Mouse (Mus musculus) neural tube, embryonic 14.5 days (tissue): ENCODE data around the gene Nell1. TPM values are rescaled to one million over a fixed set of nuclear protein-coding genes. Genes with fewer than 3 reads are reported as not detected.

Experiments used
- ATAC-seq: fragments of 200-750 bp; cut with Nextera tagmentation; 2 replicates; pipeline ENCODE4 v1.8.0; 2017; ENCODE audit warnings: low read depth, mild to moderate bottlenecking, moderate TSS enrichment, moderate library complexity
- H3K27ac ChIP-seq: fragments of 300-500 bp; sonication (generic); 2 replicates; pipeline ENCODE4 v1.5.1; 2014; ENCODE audit warnings: low read depth, mild to moderate bottlenecking, control low read depth, low read length, moderate library complexity, mixed read lengths
- H3K27me3 ChIP-seq: fragments of 300-500 bp; sonication (generic); 2 replicates; pipeline ENCODE4 v1.6.1; 2014; ENCODE audit warnings: low read length; ENCODE audit not compliant: control insufficient read depth, insufficient read depth
- H3K36me3 ChIP-seq: fragments of 300-500 bp; sonication (generic); 2 replicates; pipeline ENCODE4 v1.6.1; 2014; ENCODE audit warnings: low read length, mixed read lengths; ENCODE audit not compliant: control insufficient read depth, insufficient read depth
- H3K4me1 ChIP-seq: fragments of 300-500 bp; sonication (generic); 2 replicates; pipeline ENCODE4 v1.6.1; 2014; ENCODE audit warnings: low read length; ENCODE audit not compliant: control insufficient read depth, insufficient read depth
- H3K4me2 ChIP-seq: fragments of 300-500 bp; sonication (generic); 2 replicates; pipeline ENCODE4 v1.6.1; 2014; ENCODE audit warnings: mild to moderate bottlenecking, low read depth, low read length, control low read depth
- H3K4me3 ChIP-seq: fragments of 300-500 bp; sonication (generic); 2 replicates; pipeline ENCODE4 v1.5.1; 2014; ENCODE audit warnings: low read depth, low read length, control low read depth, mixed read lengths
- H3K9ac ChIP-seq: fragments of 300-500 bp; sonication (generic); replicated peaks from 2 replicates; pipeline ENCODE4 v1.6.1; 2014; ENCODE audit warnings: low read depth, mild to moderate bottlenecking, control low read depth, low read length, mixed read lengths
- H3K9me3 ChIP-seq: fragments of 300-500 bp; sonication (generic); 2 replicates; pipeline ENCODE4 v1.6.1; 2016; ENCODE audit warnings: low read length; ENCODE audit not compliant: control insufficient read depth
- WGBS: fragments of 180-500 bp; shearing (Covaris S2); extraction: QIAGEN DNeasy Blood & Tissue Kit; methylation state at CpG from one replicate; pipeline ENCODE4 v1.1.7; 2014; 5-methylcytosine and 5-hydroxymethylcytosine counted together
- polyA plus RNA-seq: library from polyadenylated mRNA; unstranded; fragments of >200 nt; fragmentation: Nextera tagmentation; extraction: Ambion mirVana; gene quantifications from 2 replicates; pipeline ENCODE4 v1.2.1, GENCODE M21; 2014

The Nell1 gene
- polyA plus RNA-seq, 1 experiment from 2014 or later = 51.3 TPM

- Histone ChIP-seq H3K36me3 (no peaks in the 10 kb centered on the region; the same call in 1 of the 2 replicates), H3K27ac (peak overlapping the region; percentile 22; the same call in 1 of the 2 replicates), H3K4me2 (no peak overlapping the region), H3K27me3 (no peaks in the 10 kb centered on the region), H3K9ac (no peak overlapping the region), H3K4me1 (0 out of 2 replicates have a peak, but pooled peaks cover 3% of the 10 kb centered on the region), H3K9me3 (no peaks in the 10 kb centered on the region), H3K4me3 (no peak overlapping the region)
- ATAC-seq = peak; percentile 50; the same call in 1 of the 2 replicates
- 34% methylated on average over 7 of the region's 7 CpGs for WGBS
These were observed 19.8 kb upstream of the Nell1 start for GRCm38 (mm10) chr7:49954834-49955233.

- no peaks in the 10 kb centered on the region for H3K27me3 ChIP-seq
- 74% methylated on average over 3 of the region's 3 CpGs for WGBS
- H3K9me3 ChIP-seq = no peaks in the 10 kb centered on the region
- H3K36me3 ChIP-seq = no peaks in the 10 kb centered on the region; the same call in 1 of the 2 replicates
- H3K4me1 ChIP-seq = 0 out of 2 replicates have a peak, but pooled peaks cover 3% of the 10 kb centered on the region
- H3K9ac ChIP-seq = no peak overlapping the region
- no peak overlapping the region for H3K4me3 ChIP-seq
- H3K4me2 ChIP-seq = no peak overlapping the region
- ATAC-seq = no peak
- no peak overlapping the region for H3K27ac ChIP-seq
These were observed 17.5 kb upstream of the Nell1 start for GRCm38 (mm10) chr7:49957142-49957541.

GRCm38 (mm10) chr7:49963764-49964163, 10.9 kb upstream of the Nell1 start:
- H3K4me3 ChIP-seq = no peak overlapping the region
- H3K4me2 ChIP-seq = no peak overlapping the region
- no peaks in the 10 kb centered on the region; the same call in 1 of the 2 replicates for H3K36me3 ChIP-seq
- H3K27ac ChIP-seq = no peak overlapping the region
- H3K4me1 ChIP-seq = no peaks in the 10 kb centered on the region
- no peaks in the 10 kb centered on the region for H3K27me3 ChIP-seq
- H3K9me3 ChIP-seq = no peaks in the 10 kb centered on the region
- H3K9ac ChIP-seq = no peak overlapping the region
- WGBS = 29% methylated on average over 2 of the region's 2 CpGs
- ATAC-seq = peak; percentile 56; the same call in 1 of the 2 replicates

- Histone ChIP-seq H3K27me3 (0 out of 2 replicates have a peak, but pooled peaks cover 6% of the 10 kb centered on the region), H3K4me1 (no peaks in the 10 kb centered on the region), H3K4me3 (no peak overlapping the region), H3K27ac (no peak overlapping the region), H3K9ac (no peak overlapping the region), H3K36me3 (no peaks in the 10 kb centered on the region), H3K4me2 (no peak overlapping the region), H3K9me3 (no peaks in the 10 kb centered on the region)
- 32% methylated on average over 4 of the region's 4 CpGs for WGBS
- no peak for ATAC-seq
These were observed 5.1 kb upstream of the Nell1 start for GRCm38 (mm10) chr7:49969516-49969915.

GRCm38 (mm10) chr7:49975441-49976121, 917 bp downstream of the Nell1 start:
- Histone ChIP-seq H3K4me1 (peaks cover 10% of the 10 kb centered on the region; the same call in 1 of the 2 replicates), H3K27me3 (peaks cover 23% of the 10 kb centered on the region), H3K4me2 (peak overlapping the region; percentile 96), H3K27ac (no peak overlapping the region; the same call in 1 of the 2 replicates), H3K9me3 (no peaks in the 10 kb centered on the region), H3K36me3 (no peaks in the 10 kb centered on the region), H3K9ac (peak overlapping the region; percentile 59), H3K4me3 (peak overlapping the region; percentile 48)
- WGBS = under 1% methylated on average over 40 of the region's 40 CpGs
- peak; percentile 68 for ATAC-seq

GRCm38 (mm10) chr7:49981511-49982227, 7.0 kb downstream of the Nell1 start:
- Histone ChIP-seq H3K4me1 (no peaks in the 10 kb centered on the region), H3K4me3 (no peak overlapping the region), H3K36me3 (no peaks in the 10 kb centered on the region), H3K9me3 (no peaks in the 10 kb centered on the region), H3K4me2 (no peak overlapping the region), H3K9ac (no peak overlapping the region), H3K27me3 (no peaks in the 10 kb centered on the region), H3K27ac (no peak overlapping the region)
- no peak; the same call in 1 of the 2 replicates for ATAC-seq
- WGBS = 14% methylated on average over 9 of the region's 9 CpGs

- H3K4me3 ChIP-seq = no peak overlapping the region
- ATAC-seq = no peak
- H3K27me3 ChIP-seq = no peaks in the 10 kb centered on the region
- no peak overlapping the region for H3K27ac ChIP-seq
- no peaks in the 10 kb centered on the region for H3K9me3 ChIP-seq
- H3K4me1 ChIP-seq = no peaks in the 10 kb centered on the region
- H3K4me2 ChIP-seq = no peak overlapping the region
- no peaks in the 10 kb centered on the region for H3K36me3 ChIP-seq
- 28% methylated on average over 6 of the region's 6 CpGs for WGBS
- H3K9ac ChIP-seq = no peak overlapping the region
These were observed 10.0 kb downstream of the Nell1 start for GRCm38 (mm10) chr7:49984698-49985097.

GRCm38 (mm10) chr7:49985947-49986346, 11.3 kb downstream of the Nell1 start:
- H3K4me2 ChIP-seq = no peak overlapping the region
- H3K9me3 ChIP-seq = no peaks in the 10 kb centered on the region
- no peak overlapping the region for H3K4me3 ChIP-seq
- H3K9ac ChIP-seq = no peak overlapping the region
- no peaks in the 10 kb centered on the region for H3K4me1 ChIP-seq
- no peaks in the 10 kb centered on the region for H3K36me3 ChIP-seq
- no peak overlapping the region for H3K27ac ChIP-seq
- ATAC-seq = no peak
- H3K27me3 ChIP-seq = no peaks in the 10 kb centered on the region
- 91% methylated on average over 8 of the region's 8 CpGs for WGBS

- Histone ChIP-seq H3K4me2 (no peak overlapping the region), H3K9ac (no peak overlapping the region), H3K36me3 (no peaks in the 10 kb centered on the region), H3K4me1 (no peaks in the 10 kb centered on the region), H3K27ac (no peak overlapping the region), H3K27me3 (no peaks in the 10 kb centered on the region), H3K4me3 (no peak overlapping the region), H3K9me3 (no peaks in the 10 kb centered on the region)
- 81% methylated on average over 4 of the region's 4 CpGs for whole genome bisulfite sequencing
- ATAC-seq = no peak
These were observed 24.7 kb downstream of the Nell1 start for GRCm38 (mm10) chr7:49999321-49999720.
